Mouse (Mus musculus) E14TG2a.4 (cell line): ENCODE data around the gene Cyp24a1.

ENCODE experiments used
- CTCF ChIP-seq: conservative IDR thresholded peaks from 2 replicates; pipeline ENCODE4 v1.5.1; 2014; ENCODE audit warnings: low read length
- NANOG ChIP-seq: IDR thresholded peaks from 2 replicates; pipeline ENCODE4 v1.6.1; 2014; ENCODE audit warnings: borderline replicate concordance, low read length, mixed read lengths

- TF ChIP-seq CTCF (no peak), NANOG (no peak)
Measured at GRCm38 (mm10) chr2:170498011-170498410, 1.1 kb upstream of the Cyp24a1 start.
